Mouse (Mus musculus) liver, postnatal 0 days (tissue): Measurements from ENCODE around the gene Rbm4.

ENCODE experiments used
- CTCF ChIP-seq: sonication (generic); IDR thresholded peaks from 2 replicates; pipeline ENCODE4 v1.5.1; 2016; ENCODE audit warnings: antibody characterized with exemption, low read depth
- EP300 ChIP-seq: IDR thresholded peaks from 2 replicates; pipeline ENCODE4 v1.6.1; 2016; ENCODE audit warnings: antibody characterized with exemption, low read depth, mild to moderate bottlenecking

- TF ChIP-seq EP300 (no peak), CTCF (no peak)
These were observed 40.3 kb upstream of the Rbm4 start for GRCm38 (mm10) chr19:4833977-4834376.
